Mouse (Mus musculus) midbrain, embryonic 13.5 days (tissue): ENCODE results near the gene Cyb5r1. TPM values are rescaled to one million over a fixed set of nuclear protein-coding genes. Genes with fewer than 3 reads are reported as not detected.

ENCODE experiments used
- polyA plus RNA-seq: library from polyadenylated mRNA; unstranded; fragments of >200 nt; fragmentation: Nextera tagmentation; extraction: Ambion mirVana; gene quantifications from 2 replicates; pipeline ENCODE4 v1.2.1, GENCODE M21; 2015

Gene Cyb5r1
- polyA plus RNA-seq, 1 experiment from 2014 or later: 18.2 TPM

Other genes starting within 250 kb of the Cyb5r1 start
- gene Chil1, start 223.4 kb upstream of the Cyb5r1 start, polyA plus RNA-seq: 2.6 and 3.2 TPM in 2 replicates
- 0.09 and 0.19 TPM in 2 replicates for gene Mybph, start 212.1 kb upstream of the Cyb5r1 start, polyA plus RNA-seq
- gene Adora1, start 170.1 kb upstream of the Cyb5r1 start, polyA plus RNA-seq: 4.6 TPM in 2 replicates
- gene Myog, start 115.6 kb upstream of the Cyb5r1 start, polyA plus RNA-seq: not detected in 2 replicates
- gene Ppfia4, start 72.6 kb upstream of the Cyb5r1 start, polyA plus RNA-seq: 6.5 and 7.0 TPM in 2 replicates
- gene Tmem183a, start 43.6 kb upstream of the Cyb5r1 start, polyA plus RNA-seq: 128 TPM in 2 replicates
- not detected in 2 replicates for gene 4933406M09Rik, start 19.6 kb upstream of the Cyb5r1 start, polyA plus RNA-seq
- gene Adipor1, start 9.8 kb downstream of the Cyb5r1 start, polyA plus RNA-seq: 63.5 and 68.2 TPM in 2 replicates
- gene Klhl12, start 50.0 kb downstream of the Cyb5r1 start, polyA plus RNA-seq: 32.1 and 32.3 TPM in 2 replicates
- gene Rabif, start 89.1 kb downstream of the Cyb5r1 start, polyA plus RNA-seq: 54.9 and 59.4 TPM in 2 replicates
- not detected in 2 replicates for gene Mgat4e, start 144.1 kb downstream of the Cyb5r1 start, polyA plus RNA-seq
- 110 and 111 TPM in 2 replicates for gene Kdm5b, start 154.6 kb downstream of the Cyb5r1 start, polyA plus RNA-seq
- gene Syt2, start 241.1 kb downstream of the Cyb5r1 start, polyA plus RNA-seq: 2.3 and 2.4 TPM in 2 replicates